Mouse (Mus musculus): ENCODE measurements around the gene Calm2. TPM values are rescaled to one million over a fixed set of nuclear protein-coding genes. Genes with fewer than 3 reads are reported as not detected.

The Calm2 gene
- 271 TPM for polyA plus RNA-seq (2012; fragmentation: generic; extraction: Trizol)

DNA sequence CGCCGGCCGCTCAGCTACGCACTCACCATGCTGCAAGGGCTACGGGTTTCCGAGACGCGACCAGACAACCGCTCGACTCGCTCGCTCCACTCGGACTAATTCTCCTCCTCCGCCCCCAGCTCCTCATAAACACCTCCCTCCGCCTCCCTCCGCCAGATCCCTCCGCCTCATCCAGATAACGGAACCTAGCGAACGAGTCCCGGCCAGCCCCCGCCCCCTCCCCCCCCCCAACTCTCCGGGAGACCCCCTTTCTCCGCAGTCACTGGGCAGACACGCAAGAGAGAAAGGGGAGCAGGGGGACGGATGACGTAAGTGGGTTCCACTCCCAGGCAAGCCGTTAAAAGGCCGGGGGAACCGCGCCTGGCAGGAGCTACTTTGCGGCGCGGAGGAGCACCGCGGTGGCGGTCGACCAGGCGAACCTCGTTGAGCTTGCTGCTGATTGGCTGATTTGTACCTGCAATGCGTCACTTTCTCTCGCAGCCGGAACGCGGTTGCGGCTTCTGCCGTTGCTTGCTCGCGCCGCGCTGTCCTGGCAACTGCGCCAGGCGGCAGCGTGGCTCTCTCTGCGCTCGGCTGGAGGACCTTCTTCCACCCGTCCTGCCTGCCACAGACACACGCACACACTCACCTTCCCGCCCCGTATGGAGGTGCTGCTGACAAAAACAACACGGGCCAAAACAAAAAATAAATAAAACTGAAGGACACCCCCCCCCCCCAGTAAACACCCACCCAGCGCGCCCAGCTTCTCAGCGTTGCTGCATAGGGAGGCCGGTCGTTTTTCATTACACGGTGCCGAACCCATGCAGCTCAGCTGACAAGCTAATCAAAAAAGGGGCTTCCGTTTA is at the start of gene Calm2:
Gene Calm2, minus strand, starts transcription at position 169 of the 845 bp plus-strand sequence.
- Histone ChIP-seq H3K27me3 (ENCODE audit: control insufficient read depth, insufficient read depth, insufficient read length) (no peaks in the 10 kb centered on the region), H3K4me2 (ENCODE audit: low read depth) (peak within 1 kb of the TSS; percentile 80), H3ac (ENCODE audit: control insufficient read depth, insufficient read length) (peak within 1 kb of the TSS; percentile 96), H3K36me3 (ENCODE audit: control insufficient read depth, insufficient read depth) (peaks cover 16% of the 10 kb centered on the region), H3K79me2 (ENCODE audit: control insufficient read depth, insufficient read depth) (peaks cover 41% of the 10 kb centered on the region), H3K4me3 (peak within 1 kb of the TSS; percentile 72)
- TF ChIP-seq POLR2AphosphoS2 (IDR thresholded peaks at IDR 0.05; ENCODE audit: insufficient read length, low read depth), result peak; percentile 100
- no peak for TF ChIP-seq MAX (IDR thresholded peaks at IDR 0.05; ENCODE audit: low read depth)
- TF ChIP-seq REST (IDR thresholded peaks at IDR 0.05; ENCODE audit: insufficient read depth, insufficient read length), result peak; percentile 53
- TF ChIP-seq E2F4 (IDR thresholded peaks at IDR 0.05; ENCODE audit: insufficient read depth), result no peak
- TF ChIP-seq POLR2A (IDR thresholded peaks at IDR 0.05; ENCODE audit: insufficient read length, low read depth), result peak; percentile 99
- TF ChIP-seq CEBPB (IDR thresholded peaks at IDR 0.05; ENCODE audit: insufficient read depth, poor library complexity, severe bottlenecking), result no peak
- TF ChIP-seq TCF12 (IDR thresholded peaks at IDR 0.05; ENCODE audit: insufficient read depth, poor library complexity, severe bottlenecking), result no peak
- no peak for TF ChIP-seq USF1 (IDR thresholded peaks at IDR 0.05; ENCODE audit: low read depth)
- TF ChIP-seq MYOD1 (IDR thresholded peaks at IDR 0.05; ENCODE audit: control insufficient read depth in 1 of 3, insufficient read length in 2 of 3, low read depth in 2 of 3), result peak in 2 of 3 experiments; percentile 3 to 58
- peak in 1 of 3 experiments; percentile 67 for TF ChIP-seq MYOG (IDR thresholded peaks at IDR 0.05; ENCODE audit: control insufficient read depth in 1 of 3, insufficient read depth in 1 of 3, insufficient read length in 2 of 3, low read depth in 2 of 3)
- no peak for TF ChIP-seq SRF (IDR thresholded peaks at IDR 0.05; ENCODE audit: control insufficient read depth, insufficient read length, low read depth)
- TF ChIP-seq TCF3 (IDR thresholded peaks at IDR 0.05; ENCODE audit: insufficient read length, low read depth), result no peak

GRCm38 (mm10) chr17:87495504-87495903 is 48.8 kb upstream of the Calm2 start:
- H3K4me2 ChIP-seq (ENCODE audit: low read depth), result no peak overlapping the region
- no peak for TF ChIP-seq TCF3 (IDR thresholded peaks at IDR 0.05; ENCODE audit: insufficient read length, low read depth)
- no peak for TF ChIP-seq MAX (IDR thresholded peaks at IDR 0.05; ENCODE audit: low read depth)
- no peak for TF ChIP-seq SRF (IDR thresholded peaks at IDR 0.05; ENCODE audit: control insufficient read depth, insufficient read length, low read depth)
- TF ChIP-seq TCF12 (IDR thresholded peaks at IDR 0.05; ENCODE audit: insufficient read depth, poor library complexity, severe bottlenecking), result no peak
- TF ChIP-seq USF1 (IDR thresholded peaks at IDR 0.05; ENCODE audit: low read depth), result no peak
- no peak for TF ChIP-seq CEBPB (IDR thresholded peaks at IDR 0.05; ENCODE audit: insufficient read depth, poor library complexity, severe bottlenecking)
- TF ChIP-seq POLR2AphosphoS2 (IDR thresholded peaks at IDR 0.05; ENCODE audit: insufficient read length, low read depth), result no peak
- no peak for TF ChIP-seq POLR2A (IDR thresholded peaks at IDR 0.05; ENCODE audit: insufficient read length, low read depth)
- no peak for TF ChIP-seq MYOG (IDR thresholded peaks at IDR 0.05; ENCODE audit: control insufficient read depth in 1 of 3, insufficient read depth in 1 of 3, insufficient read length in 2 of 3, low read depth in 2 of 3)
- no peak overlapping the region for H3K4me3 ChIP-seq
- no peak overlapping the region for H3ac ChIP-seq (ENCODE audit: control insufficient read depth, insufficient read length)
- H3K27me3 ChIP-seq (ENCODE audit: control insufficient read depth, insufficient read depth, insufficient read length), result no peaks in the 10 kb centered on the region
- H3K36me3 ChIP-seq (ENCODE audit: control insufficient read depth, insufficient read depth), result no peaks in the 10 kb centered on the region
- no peaks in the 10 kb centered on the region for H3K79me2 ChIP-seq (ENCODE audit: control insufficient read depth, insufficient read depth)

DNA sequence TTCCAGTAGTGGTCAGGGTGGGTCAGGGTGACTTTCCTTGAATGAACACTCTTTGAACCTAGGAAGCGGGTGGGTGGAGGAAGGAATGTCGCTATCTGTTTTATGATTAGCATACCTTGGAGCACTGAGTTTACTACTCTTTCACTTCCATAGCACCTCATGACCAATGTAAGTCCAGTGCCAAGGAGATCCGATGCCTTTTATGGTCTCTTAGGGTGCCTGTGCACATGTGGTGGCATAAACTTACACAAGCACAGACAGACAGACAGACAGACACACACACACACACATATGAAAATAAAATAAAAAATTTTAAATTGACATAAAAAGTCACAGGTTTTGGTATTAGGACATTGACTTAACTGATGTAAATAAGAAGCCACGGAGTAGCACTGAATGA is 47.6 kb upstream of the Calm2 start:
- H3K4me3 ChIP-seq, result no peak overlapping the region
- no peak for TF ChIP-seq E2F4 (IDR thresholded peaks at IDR 0.05; ENCODE audit: insufficient read depth)
- no peak for TF ChIP-seq MAX (IDR thresholded peaks at IDR 0.05; ENCODE audit: low read depth)
- no peak for TF ChIP-seq TCF3 (IDR thresholded peaks at IDR 0.05; ENCODE audit: insufficient read length, low read depth)
- no peak for TF ChIP-seq REST (IDR thresholded peaks at IDR 0.05; ENCODE audit: insufficient read depth, insufficient read length)
- no peak for TF ChIP-seq CEBPB (IDR thresholded peaks at IDR 0.05; ENCODE audit: insufficient read depth, poor library complexity, severe bottlenecking)
- TF ChIP-seq SRF (IDR thresholded peaks at IDR 0.05; ENCODE audit: control insufficient read depth, insufficient read length, low read depth), result no peak
- TF ChIP-seq POLR2AphosphoS2 (IDR thresholded peaks at IDR 0.05; ENCODE audit: insufficient read length, low read depth), result no peak
- TF ChIP-seq MYOG (IDR thresholded peaks at IDR 0.05; ENCODE audit: control insufficient read depth in 1 of 3, insufficient read depth in 1 of 3, insufficient read length in 2 of 3, low read depth in 2 of 3), result no peak
- TF ChIP-seq POLR2A (IDR thresholded peaks at IDR 0.05; ENCODE audit: insufficient read length, low read depth), result no peak
- no peak for TF ChIP-seq MYOD1 (IDR thresholded peaks at IDR 0.05; ENCODE audit: control insufficient read depth in 1 of 3, insufficient read length in 2 of 3, low read depth in 2 of 3)
- H3ac ChIP-seq (ENCODE audit: control insufficient read depth, insufficient read length), result no peak overlapping the region
- no peaks in the 10 kb centered on the region for H3K79me2 ChIP-seq (ENCODE audit: control insufficient read depth, insufficient read depth)
- H3K4me2 ChIP-seq (ENCODE audit: low read depth), result no peak overlapping the region
- no peaks in the 10 kb centered on the region for H3K27me3 ChIP-seq (ENCODE audit: control insufficient read depth, insufficient read depth, insufficient read length)
- no peaks in the 10 kb centered on the region for H3K36me3 ChIP-seq (ENCODE audit: control insufficient read depth, insufficient read depth)

GRCm38 (mm10) chr17:87492286-87492685 is 45.6 kb upstream of the Calm2 start:
- Histone ChIP-seq H3K79me2 (ENCODE audit: control insufficient read depth, insufficient read depth) (no peaks in the 10 kb centered on the region), H3K27me3 (ENCODE audit: control insufficient read depth, insufficient read depth, insufficient read length) (no peaks in the 10 kb centered on the region), H3ac (ENCODE audit: control insufficient read depth, insufficient read length) (no peak overlapping the region), H3K4me3 (no peak overlapping the region), H3K4me2 (ENCODE audit: low read depth) (no peak overlapping the region), H3K36me3 (ENCODE audit: control insufficient read depth, insufficient read depth) (no peaks in the 10 kb centered on the region)
- TF ChIP-seq TCF12 (IDR thresholded peaks at IDR 0.05; ENCODE audit: insufficient read depth, poor library complexity, severe bottlenecking), result no peak
- no peak for TF ChIP-seq POLR2AphosphoS2 (IDR thresholded peaks at IDR 0.05; ENCODE audit: insufficient read length, low read depth)
- TF ChIP-seq TCF3 (IDR thresholded peaks at IDR 0.05; ENCODE audit: insufficient read length, low read depth), result no peak
- TF ChIP-seq CEBPB (IDR thresholded peaks at IDR 0.05; ENCODE audit: insufficient read depth, poor library complexity, severe bottlenecking), result no peak
- TF ChIP-seq USF1 (IDR thresholded peaks at IDR 0.05; ENCODE audit: low read depth), result no peak
- no peak for TF ChIP-seq MYOG (IDR thresholded peaks at IDR 0.05; ENCODE audit: control insufficient read depth in 1 of 3, insufficient read depth in 1 of 3, insufficient read length in 2 of 3, low read depth in 2 of 3)
- TF ChIP-seq MAX (IDR thresholded peaks at IDR 0.05; ENCODE audit: low read depth), result no peak
- TF ChIP-seq REST (IDR thresholded peaks at IDR 0.05; ENCODE audit: insufficient read depth, insufficient read length), result no peak
- TF ChIP-seq E2F4 (IDR thresholded peaks at IDR 0.05; ENCODE audit: insufficient read depth), result no peak
- no peak for TF ChIP-seq POLR2A (IDR thresholded peaks at IDR 0.05; ENCODE audit: insufficient read length, low read depth)
- no peak for TF ChIP-seq SRF (IDR thresholded peaks at IDR 0.05; ENCODE audit: control insufficient read depth, insufficient read length, low read depth)
- TF ChIP-seq MYOD1 (IDR thresholded peaks at IDR 0.05; ENCODE audit: control insufficient read depth in 1 of 3, insufficient read length in 2 of 3, low read depth in 2 of 3), result no peak
